In genomic region chr10:62338626-62339025, GRCm38 (mm10) we compare ENCODE assay signal across 8 mouse cellular contexts. TPM values are rescaled to one million over a fixed set of nuclear protein-coding genes. Genes with fewer than 3 reads are reported as not detected.
DNase-seq lines count a peak whose midpoint lies in the region; ATAC-seq and TF ChIP-seq lines count a peak whose summit lies in the region.

No protein-coding gene starts in this region.

- peaks cover 4% of the 10 kb centered on the region; the same call in 1 of the 2 replicates for H3K27me3 ChIP-seq in embryonic facial prominence, embryonic 10.5 days (replicated peaks; ENCODE audit: low read depth, poor library complexity, severe bottlenecking)
- H3K27me3 ChIP-seq in hindbrain, embryonic 12.5 days = no peaks in the 10 kb centered on the region
- H3K27me3 ChIP-seq in limb, embryonic 15.5 days = no peaks in the 10 kb centered on the region
- no peaks in the 10 kb centered on the region for H3K27me3 ChIP-seq in stomach, postnatal 0 days (ENCODE audit: control insufficient read depth, insufficient read depth, low read length)

- TF ChIP-seq CTCF in stomach, postnatal 0 days (IDR thresholded peaks at IDR 0.05; ENCODE audit: low read depth) = no peak

- peak overlapping the region; percentile 80; the same call in 1 of the 2 replicates for H3K9ac ChIP-seq in hindbrain, embryonic 12.5 days
- 0 out of 2 replicates have a peak overlapping the region, but pooled peaks have one; percentile 52 for H3K9ac ChIP-seq in limb, embryonic 15.5 days
- H3K9ac ChIP-seq in stomach, postnatal 0 days (ENCODE audit: low read length) = peak overlapping the region; percentile 76; the same call in 1 of the 2 replicates

- H3K27ac ChIP-seq in embryonic facial prominence, embryonic 10.5 days (replicated peaks) = no peak overlapping the region
- H3K27ac ChIP-seq in hindbrain, embryonic 12.5 days = no peak overlapping the region
- peak overlapping the region; percentile 92 for H3K27ac ChIP-seq in limb, embryonic 15.5 days
- peak overlapping the region; percentile 92 for H3K27ac ChIP-seq in stomach, postnatal 0 days (replicated peaks)

- TF ChIP-seq EP300 in stomach, postnatal 0 days (optimal IDR thresholded peaks at IDR 0.05) = no peak

- peak overlapping the region; percentile 81 for H3K4me3 ChIP-seq in embryonic facial prominence, embryonic 10.5 days
- peak overlapping the region; percentile 61 for H3K4me3 ChIP-seq in hindbrain, embryonic 12.5 days
- H3K4me3 ChIP-seq in limb, embryonic 15.5 days = peak overlapping the region; percentile 80
- peak overlapping the region; percentile 77 for H3K4me3 ChIP-seq in stomach, postnatal 0 days (ENCODE audit: low read depth, low read length)

- intact Hi-C loops in left cerebral cortex, postnatal 4 days (cut with DNase I) = no loop called here

- no peaks in the 10 kb centered on the region for H3K9me3 ChIP-seq in embryonic facial prominence, embryonic 10.5 days
- H3K9me3 ChIP-seq in hindbrain, embryonic 12.5 days (replicated peaks) = no peaks in the 10 kb centered on the region
- H3K9me3 ChIP-seq in limb, embryonic 15.5 days = no peaks in the 10 kb centered on the region
- no peaks in the 10 kb centered on the region for H3K9me3 ChIP-seq in stomach, postnatal 0 days (ENCODE audit: control insufficient read depth, low read length)

- 24% methylated on average over 5 of the region's 5 CpGs for WGBS in embryonic facial prominence, embryonic 10.5 days
- WGBS in hindbrain, embryonic 12.5 days = 31% methylated on average over 5 of the region's 5 CpGs
- 39% methylated on average over 5 of the region's 5 CpGs for WGBS in limb, embryonic 15.5 days
- 25% methylated on average over 5 of the region's 5 CpGs for WGBS in stomach, postnatal 0 days

- H3K4me1 ChIP-seq in embryonic facial prominence, embryonic 10.5 days = peaks cover 59% of the 10 kb centered on the region
- H3K4me1 ChIP-seq in hindbrain, embryonic 12.5 days = peaks cover 29% of the 10 kb centered on the region
- peaks cover 55% of the 10 kb centered on the region for H3K4me1 ChIP-seq in limb, embryonic 15.5 days
- peaks cover 10% of the 10 kb centered on the region for H3K4me1 ChIP-seq in stomach, postnatal 0 days (replicated peaks; ENCODE audit: control insufficient read depth, insufficient read depth)

- peak overlapping the region; percentile 92 for H3K4me2 ChIP-seq in hindbrain, embryonic 12.5 days (replicated peaks)
- peak overlapping the region; percentile 83 for H3K4me2 ChIP-seq in limb, embryonic 15.5 days
- H3K4me2 ChIP-seq in stomach, postnatal 0 days (replicated peaks; ENCODE audit: low read depth) = peak overlapping the region; percentile 90

- no peak for ATAC-seq in cerebellum, adult (ENCODE audit: insufficient number of reproducible peaks, low FRiP score, low TSS enrichment)
- no peak for ATAC-seq in hindbrain, embryonic 12.5 days (ENCODE audit: low FRiP score)
- ATAC-seq in limb, embryonic 15.5 days (ENCODE audit: insufficient number of reproducible peaks, low FRiP score, low TSS enrichment, low read depth) = no peak
- ATAC-seq in stomach, postnatal 0 days (ENCODE audit: low FRiP score, low TSS enrichment) = no peak

- DNase-seq in cerebellum, adult 11 months = peak; percentile 26
- no peak for DNase-seq in embryonic facial prominence, embryonic 10.5 days (ENCODE audit: low spot score)
- no peak for DNase-seq in stomach, postnatal 0 days (ENCODE audit: low spot score)
- DNase-seq in left cerebral cortex, postnatal 4 days = no peak
- DNase-seq in yolk sac, embryonic 10.5 days (ENCODE audit: low spot score) = no peak

- H3K36me3 ChIP-seq in embryonic facial prominence, embryonic 10.5 days (replicated peaks) = no peaks in the 10 kb centered on the region
- H3K36me3 ChIP-seq in hindbrain, embryonic 12.5 days = no peaks in the 10 kb centered on the region
- H3K36me3 ChIP-seq in limb, embryonic 15.5 days = no peaks in the 10 kb centered on the region
- no peaks in the 10 kb centered on the region for H3K36me3 ChIP-seq in stomach, postnatal 0 days (ENCODE audit: control insufficient read depth, insufficient read depth, low read length)

RNA-seq across cellular contexts. Expression of gene Hk1, which starts 41.1 kb away (rescaled TPM):
- polyA plus RNA-seq in embryonic facial prominence, embryonic 10.5 days (2016; fragmentation: Nextera tagmentation; extraction: Ambion mirVana) = 29.1 and 31.7 TPM in 2 replicates
- 56.6 and 60.7 TPM in 2 replicates for polyA plus RNA-seq in hindbrain, embryonic 12.5 days (2016; fragmentation: Nextera tagmentation; extraction: Ambion mirVana)
- polyA plus RNA-seq in limb, embryonic 15.5 days (2015; fragmentation: Nextera tagmentation; extraction: Ambion mirVana) = 48.8 and 48.9 TPM in 2 replicates
- 35.6 and 36.5 TPM in 2 replicates for polyA plus RNA-seq in stomach, postnatal 0 days (2015; fragmentation: Nextera tagmentation; extraction: Ambion mirVana)
- 100 to 1,000 TPM; 239 to 253 TPM for total RNA-seq in left cerebral cortex, postnatal 4 days (2021)

Comparison
In these comparisons a context has a peak if more than half of its experiments do, and no peak if none do; other contexts are left out.
1. H3K27ac ChIP-seq: peak in limb, embryonic 15.5 days (single experiment) and stomach, postnatal 0 days (single experiment); none in embryonic facial prominence, embryonic 10.5 days (single experiment) and hindbrain, embryonic 12.5 days (single experiment).
2. Peak in every context shown above with its lines, with median percentiles within 50 percentile points of each other: H3K4me3 ChIP-seq, H3K4me2 ChIP-seq and H3K9ac ChIP-seq.